Mouse (Mus musculus) liver, embryonic 11.5 days (tissue): ENCODE data around the gene Draxin. TPM values are rescaled to one million over a fixed set of nuclear protein-coding genes. Genes with fewer than 3 reads are reported as not detected.

ENCODE experiments used
- ATAC-seq: fragments of 200-750 bp; cut with Nextera tagmentation; replicated peaks from 2 replicates; pipeline ENCODE4 v1.8.0; 2017; ENCODE audit warnings: moderate number of reproducible peaks, mild to moderate bottlenecking, moderate TSS enrichment, moderate library complexity; ENCODE audit not compliant: low FRiP score
- DNase-seq: peaks from one replicate; pipeline ENCODE4 v3.0.0-alpha.2; 2017; ENCODE audit warnings: low spot score
- H3K27ac ChIP-seq: fragments of 300-500 bp; sonication (generic); 2 replicates; pipeline ENCODE4 v1.5.1; 2014; ENCODE audit warnings: mild to moderate bottlenecking, low read depth, low read length, control low read depth
- H3K27me3 ChIP-seq: fragments of 300-500 bp; sonication (generic); replicated peaks from 2 replicates; pipeline ENCODE4 v1.6.1; 2014; ENCODE audit warnings: low read length, mixed read lengths; ENCODE audit not compliant: control insufficient read depth, insufficient read depth
- H3K36me3 ChIP-seq: fragments of 300-500 bp; sonication (generic); 2 replicates; pipeline ENCODE4 v1.6.1; 2014; ENCODE audit warnings: mild to moderate bottlenecking, low read length, moderate library complexity, mixed read lengths; ENCODE audit not compliant: control insufficient read depth, insufficient read depth
- H3K4me1 ChIP-seq: fragments of 300-500 bp; sonication (generic); replicated peaks from 2 replicates; pipeline ENCODE4 v1.6.1; 2014; ENCODE audit warnings: low read length, mixed read lengths; ENCODE audit not compliant: control insufficient read depth, insufficient read depth
- H3K4me2 ChIP-seq: fragments of 300-500 bp; sonication (generic); 2 replicates; pipeline ENCODE4 v1.6.1; 2014; ENCODE audit warnings: mild to moderate bottlenecking, control low read depth, moderate library complexity
- H3K4me3 ChIP-seq: fragments of 300-500 bp; sonication (generic); 2 replicates; pipeline ENCODE4 v1.5.1; 2014; ENCODE audit warnings: low read depth, low read length, control low read depth
- H3K9ac ChIP-seq: fragments of 300-500 bp; sonication (generic); 2 replicates; pipeline ENCODE4 v1.6.1; 2014; ENCODE audit warnings: low read depth, low read length, control low read depth
- H3K9me3 ChIP-seq: fragments of 300-500 bp; sonication (generic); 2 replicates; pipeline ENCODE4 v1.6.1; 2016; ENCODE audit warnings: low read length, inconsistent platforms, mixed read lengths; ENCODE audit not compliant: control insufficient read depth
- WGBS: fragments of 180-500 bp; shearing (Covaris S2); extraction: QIAGEN DNeasy Blood & Tissue Kit; methylation state at CpG from one replicate; pipeline ENCODE4 v1.1.7; 2014; 5-methylcytosine and 5-hydroxymethylcytosine counted together
- polyA plus RNA-seq: library from polyadenylated mRNA; unstranded; fragments of >200 nt; fragmentation: Nextera tagmentation; extraction: Ambion mirVana; gene quantifications from 2 replicates; pipeline ENCODE4 v1.2.1, GENCODE M21; 2014

The Draxin gene
- polyA plus RNA-seq, 1 experiment from 2014 or later: 0.12 TPM

DNA sequence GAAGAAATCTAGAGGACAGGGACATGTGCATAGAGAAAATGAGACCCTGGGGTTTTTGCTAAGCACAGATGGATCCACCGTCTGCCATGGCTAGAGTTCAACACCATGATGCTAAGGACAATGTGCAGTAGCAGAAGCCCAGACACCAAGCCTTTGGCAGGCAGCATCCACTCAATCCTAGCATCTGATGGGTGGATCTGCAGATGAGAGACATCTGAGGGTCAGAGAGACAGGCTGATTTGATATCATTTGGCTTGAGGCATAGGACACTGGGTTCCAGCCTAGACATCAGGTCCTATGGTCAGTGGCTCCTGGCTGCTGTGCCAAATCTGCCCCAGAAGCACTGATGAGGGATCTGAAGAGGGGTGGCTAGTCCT lies 49.9 kb downstream of the Draxin start:
- WGBS: 82% methylated on average over 1 of the region's 1 CpGs

DNA sequence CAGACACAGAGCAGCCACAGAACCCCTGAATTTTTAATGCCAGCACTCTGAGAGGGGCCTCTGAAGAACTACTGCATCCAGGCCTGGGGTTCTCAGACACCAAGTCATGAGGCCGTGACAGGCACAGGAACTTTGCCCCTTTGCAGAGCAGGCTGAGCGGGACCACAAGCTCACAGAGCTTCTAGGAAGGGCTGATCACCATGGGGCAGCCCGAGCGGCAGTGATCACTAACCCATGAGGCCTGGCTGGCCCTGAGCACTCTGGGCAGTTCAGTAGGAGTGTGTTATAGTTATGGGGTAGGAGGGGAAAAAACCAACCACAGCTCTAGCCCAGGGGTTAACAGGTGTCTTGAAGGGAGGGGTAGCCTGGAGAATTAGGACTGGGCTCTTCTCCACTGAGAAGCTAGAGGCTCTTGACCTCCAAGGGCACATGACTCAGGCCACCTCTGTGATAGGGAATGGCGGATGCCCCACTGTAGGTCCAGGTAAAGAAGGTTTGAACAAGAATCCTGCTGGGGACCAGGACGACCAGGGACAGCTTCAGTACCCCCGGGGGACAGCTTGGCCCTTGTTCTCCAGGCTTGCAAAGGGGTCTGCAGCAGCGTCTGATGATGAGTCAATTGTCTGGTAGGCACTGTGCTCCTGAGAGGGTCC lies 50.4 kb downstream of the Draxin start:
- no peak overlapping the region for H3K27ac ChIP-seq
- H3K4me2 ChIP-seq: no peak overlapping the region
- DNase-seq (no peak), ATAC-seq (no peak)
- H3K36me3 ChIP-seq: peaks cover 12% of the 10 kb centered on the region; the same call in 1 of the 2 replicates
- 84% methylated on average over 8 of the region's 8 CpGs for WGBS
- no peak overlapping the region for H3K9ac ChIP-seq
- H3K4me3 ChIP-seq: no peak overlapping the region
- peaks cover 24% of the 10 kb centered on the region for H3K4me1 ChIP-seq
- no peaks in the 10 kb centered on the region for H3K27me3 ChIP-seq
- H3K9me3 ChIP-seq: no peaks in the 10 kb centered on the region

More for the DNA sequence above, 49.9 kb downstream of the Draxin start:
- H3K9me3 ChIP-seq: no peaks in the 10 kb centered on the region
- H3K36me3 ChIP-seq: peaks cover 12% of the 10 kb centered on the region; the same call in 1 of the 2 replicates
- no peaks in the 10 kb centered on the region for H3K27me3 ChIP-seq
- peaks cover 30% of the 10 kb centered on the region for H3K4me1 ChIP-seq
- H3K4me2 ChIP-seq: no peak overlapping the region
- H3K27ac ChIP-seq: no peak overlapping the region
- H3K4me3 ChIP-seq: no peak overlapping the region
- H3K9ac ChIP-seq: no peak overlapping the region
- ATAC-seq (no peak), DNase-seq (no peak)

DNA sequence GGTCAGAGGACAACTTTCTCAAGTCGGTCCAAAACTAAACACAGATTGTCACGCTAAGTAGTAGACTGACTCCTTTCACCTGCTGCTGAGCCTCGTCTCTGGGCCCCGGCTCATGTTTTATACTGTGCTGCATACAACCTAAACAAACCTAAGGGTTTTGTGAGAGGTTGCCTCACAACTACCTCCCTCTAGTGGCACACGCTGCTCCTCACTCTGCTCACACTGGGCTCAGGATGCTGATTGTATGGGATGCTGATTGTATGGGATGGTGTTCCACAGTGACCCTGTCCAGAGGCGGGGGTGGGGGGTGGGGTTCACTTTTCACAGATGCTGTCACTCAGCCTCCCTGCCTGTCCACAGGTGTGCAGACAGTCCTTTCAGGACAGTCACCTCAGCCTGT lies 51.3 kb downstream of the Draxin start:
- ATAC-seq: no peak
- Histone ChIP-seq H3K27me3 (no peaks in the 10 kb centered on the region), H3K27ac (no peak overlapping the region), H3K4me1 (peaks cover 18% of the 10 kb centered on the region), H3K4me2 (no peak overlapping the region), H3K9ac (no peak overlapping the region), H3K9me3 (no peaks in the 10 kb centered on the region), H3K4me3 (no peak overlapping the region), H3K36me3 (peaks cover 12% of the 10 kb centered on the region; the same call in 1 of the 2 replicates)
- WGBS: 72% methylated on average over 6 of the region's 6 CpGs
- DNase-seq: no peak

DNA sequence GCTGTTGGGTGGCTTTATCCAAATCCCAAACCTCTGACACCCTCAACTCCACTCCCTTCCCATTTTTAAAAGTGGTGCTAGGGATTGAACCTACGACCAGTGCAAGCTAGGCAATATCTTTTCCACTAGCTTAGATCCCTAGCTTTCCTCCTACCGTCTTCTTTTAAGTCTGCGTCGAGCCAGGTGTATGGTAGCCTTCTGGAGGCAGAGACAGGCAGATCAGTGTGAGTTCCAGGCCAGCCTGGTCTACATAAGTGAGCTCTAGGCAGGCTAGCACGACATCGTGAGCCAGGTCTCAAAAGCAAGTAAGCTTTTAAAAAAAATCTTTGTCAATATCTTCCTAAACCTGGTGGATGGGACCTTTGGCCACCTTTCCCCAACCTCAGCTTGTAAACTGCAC lies 54.6 kb downstream of the Draxin start:
- WGBS: 83% methylated on average over 6 of the region's 6 CpGs
- DNase-seq (no peak), ATAC-seq (no peak)
- H3K4me3 ChIP-seq: no peak overlapping the region
- H3K9ac ChIP-seq: no peak overlapping the region
- no peaks in the 10 kb centered on the region; the same call in 1 of the 2 replicates for H3K4me1 ChIP-seq
- no peaks in the 10 kb centered on the region for H3K27me3 ChIP-seq
- H3K36me3 ChIP-seq: 0 out of 2 replicates have a peak, but pooled peaks cover 5% of the 10 kb centered on the region
- H3K27ac ChIP-seq: no peak overlapping the region
- no peaks in the 10 kb centered on the region for H3K9me3 ChIP-seq
- no peak overlapping the region for H3K4me2 ChIP-seq

DNA sequence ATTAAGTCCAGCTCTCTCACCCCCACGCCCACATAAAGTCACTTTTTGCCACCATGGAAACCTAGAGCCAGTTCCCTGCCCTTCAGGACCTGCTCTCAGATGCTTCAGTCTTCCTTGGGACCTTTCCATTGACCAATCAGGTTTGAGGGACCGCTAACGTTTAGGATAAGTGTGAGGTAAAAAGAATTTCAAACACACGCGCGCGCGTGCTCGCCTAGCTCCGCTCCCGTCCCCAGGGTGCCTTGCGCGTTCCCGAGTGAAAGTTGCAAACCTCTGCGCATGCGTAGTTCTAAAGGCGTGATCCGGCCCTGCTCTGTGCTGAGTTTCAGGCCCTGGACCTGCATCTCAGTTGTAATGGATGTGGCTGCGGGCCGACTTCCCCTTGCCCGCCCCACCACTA lies 55.2 kb downstream of the Draxin start:
- H3K4me2 ChIP-seq: peak overlapping the region; percentile 63
- no peaks in the 10 kb centered on the region for H3K27me3 ChIP-seq
- 0 out of 2 replicates have a peak, but pooled peaks cover 2% of the 10 kb centered on the region for H3K36me3 ChIP-seq
- WGBS: 33% methylated on average over 21 of the region's 21 CpGs
- H3K9me3 ChIP-seq: no peaks in the 10 kb centered on the region
- peak overlapping the region; percentile 32 for H3K4me3 ChIP-seq
- peak overlapping the region; percentile 1; the same call in 1 of the 2 replicates for H3K27ac ChIP-seq
- peak overlapping the region; percentile 54 for H3K9ac ChIP-seq
- ATAC-seq: peak; percentile 49
- DNase-seq: peak; percentile 65
- H3K4me1 ChIP-seq: no peaks in the 10 kb centered on the region; the same call in 1 of the 2 replicates

DNA sequence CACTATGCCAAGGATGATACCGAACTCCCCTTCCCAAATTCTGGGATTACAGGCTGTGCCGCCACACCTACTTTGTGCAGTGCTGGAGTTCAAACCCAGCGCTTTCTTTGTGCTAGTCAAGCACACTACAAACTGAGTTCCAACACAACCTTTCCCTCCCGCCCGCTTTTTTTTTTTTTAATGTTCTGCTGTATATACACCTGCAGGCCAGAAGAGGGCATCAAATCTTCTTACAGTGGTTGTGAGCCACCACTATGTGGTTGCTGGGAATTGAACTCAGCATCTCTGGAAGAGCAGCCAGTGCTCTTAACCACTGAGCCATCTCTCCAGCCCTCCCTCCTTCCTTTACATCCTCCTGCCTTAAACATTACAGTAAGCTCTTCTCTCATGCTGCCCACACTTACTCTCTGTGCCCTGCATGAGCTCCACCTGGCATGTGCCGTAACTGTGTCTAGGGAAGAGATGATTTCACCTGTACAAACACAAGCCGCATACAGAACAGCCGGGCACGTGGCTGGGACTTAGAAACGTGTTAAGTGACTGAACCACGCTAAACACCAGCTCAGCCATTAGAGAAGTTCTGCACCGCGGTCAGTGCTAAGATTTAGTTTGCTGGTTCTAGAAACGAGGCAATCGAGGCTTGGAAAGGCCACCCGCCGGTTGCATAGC lies 55.8 kb downstream of the Draxin start:
- peak overlapping the region; percentile 54 for H3K9ac ChIP-seq
- no peak overlapping the region; the same call in 1 of the 2 replicates for H3K27ac ChIP-seq
- no peaks in the 10 kb centered on the region for H3K27me3 ChIP-seq
- ATAC-seq (peak; percentile 42), DNase-seq (no peak)
- peak overlapping the region; percentile 32 for H3K4me3 ChIP-seq
- H3K4me1 ChIP-seq: no peaks in the 10 kb centered on the region; the same call in 1 of the 2 replicates
- 47% methylated on average over 17 of the region's 17 CpGs for WGBS
- peak overlapping the region; percentile 63 for H3K4me2 ChIP-seq
- no peaks in the 10 kb centered on the region for H3K9me3 ChIP-seq
- H3K36me3 ChIP-seq: 0 out of 2 replicates have a peak, but pooled peaks cover 2% of the 10 kb centered on the region

DNA sequence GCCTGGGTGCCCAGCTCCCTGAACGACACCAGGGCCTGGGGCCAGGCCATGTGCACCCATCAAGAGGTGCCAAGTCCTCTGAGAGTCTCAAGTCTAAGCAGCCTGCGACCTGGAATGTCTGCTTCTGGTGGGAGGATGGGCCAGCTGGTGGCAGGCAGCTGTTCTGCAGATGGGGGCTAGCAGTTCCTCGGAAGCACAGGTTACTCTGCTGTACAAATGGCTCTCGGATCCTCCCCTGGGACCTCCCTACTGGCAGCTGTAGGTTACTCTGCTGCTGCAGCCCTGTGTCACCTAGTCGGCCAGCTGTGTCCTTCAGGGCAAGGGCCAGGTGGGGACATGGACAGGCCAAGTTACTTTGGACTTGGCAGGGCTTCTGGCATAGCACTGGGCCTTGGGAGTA lies 59.0 kb downstream of the Draxin start:
- Histone ChIP-seq H3K4me1 (no peaks in the 10 kb centered on the region; the same call in 1 of the 2 replicates), H3K27me3 (no peaks in the 10 kb centered on the region), H3K36me3 (no peaks in the 10 kb centered on the region), H3K4me2 (no peak overlapping the region), H3K27ac (no peak overlapping the region), H3K9ac (no peak overlapping the region), H3K4me3 (no peak overlapping the region), H3K9me3 (no peaks in the 10 kb centered on the region)
- ATAC-seq (no peak), DNase-seq (no peak)
- WGBS: 64% methylated on average over 5 of the region's 5 CpGs

DNA sequence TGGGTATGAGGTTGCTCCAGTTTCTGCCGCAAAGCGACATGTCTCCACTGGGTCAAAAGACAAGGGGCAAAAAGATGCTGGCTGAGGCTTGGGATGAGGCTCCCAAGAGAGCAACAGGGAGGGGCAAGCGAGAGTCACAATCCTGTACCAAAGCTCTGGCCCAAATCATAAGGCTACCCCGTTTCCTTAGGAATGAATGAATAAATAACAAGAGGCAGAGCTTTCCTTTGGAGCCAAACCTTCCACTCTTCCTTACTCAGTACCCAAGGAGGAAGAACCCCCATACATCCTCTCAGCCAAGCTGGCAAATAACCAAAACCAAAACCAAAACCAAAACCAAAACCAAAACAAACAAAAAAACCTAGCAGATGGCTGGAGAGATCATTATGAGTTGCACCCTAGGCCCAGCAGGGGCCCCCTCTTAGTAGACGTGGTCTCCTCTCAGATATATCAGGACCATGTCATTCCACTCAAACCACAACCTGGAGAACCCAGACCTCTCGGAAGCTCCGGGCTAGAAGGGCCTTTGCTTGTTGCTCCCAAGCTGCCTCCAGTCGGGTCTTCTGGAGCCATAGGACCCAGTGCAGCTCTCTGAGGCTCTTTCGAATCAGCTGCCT lies 60.8 kb downstream of the Draxin start:
- no peak overlapping the region for H3K27ac ChIP-seq
- no peak for DNase-seq
- no peaks in the 10 kb centered on the region for H3K36me3 ChIP-seq
- no peak overlapping the region for H3K4me3 ChIP-seq
- no peak overlapping the region for H3K9ac ChIP-seq
- no peak for ATAC-seq
- WGBS: 77% methylated on average over 9 of the region's 9 CpGs
- no peaks in the 10 kb centered on the region for H3K27me3 ChIP-seq
- no peaks in the 10 kb centered on the region for H3K9me3 ChIP-seq
- no peak overlapping the region for H3K4me2 ChIP-seq
- no peaks in the 10 kb centered on the region; the same call in 1 of the 2 replicates for H3K4me1 ChIP-seq
